Mouse (Mus musculus): Measurements from ENCODE around the gene Osbpl8. TPM values are rescaled to one million over a fixed set of nuclear protein-coding genes. Genes with fewer than 3 reads are reported as not detected.

The Osbpl8 gene
- polyA plus RNA-seq, 1 experiment, result 16.4 TPM

GRCm38 (mm10) chr10:111308850-111309501 lies 144.4 kb downstream of the Osbpl8 start:
- H3K27me3 ChIP-seq (ENCODE audit: control insufficient read depth, insufficient read depth, low read length, poor library complexity, severe bottlenecking), result no peaks in the 10 kb centered on the region
- TF ChIP-seq POLR2A (IDR thresholded peaks at IDR 0.05; ENCODE audit: insufficient read depth, low read length) (no peak), EP300 (IDR thresholded peaks at IDR 0.05; ENCODE audit: insufficient read depth, low read depth, low read length) (no peak), CTCF (IDR thresholded peaks at IDR 0.05; ENCODE audit: low read depth, low read length) (no peak)

GRCm38 (mm10) chr10:111313282-111313681 lies 148.7 kb downstream of the Osbpl8 start:
- Histone ChIP-seq H3K4me3 (ENCODE audit: low read depth, low read length) (no peak overlapping the region), H3K27ac (ENCODE audit: insufficient read depth, low read length) (no peak overlapping the region), H3K9me3 (replicated peaks; ENCODE audit: control insufficient read depth, insufficient read depth, low read length, poor library complexity, severe bottlenecking) (no peaks in the 10 kb centered on the region), H3K27me3 (ENCODE audit: control insufficient read depth, insufficient read depth, low read length, poor library complexity, severe bottlenecking) (no peaks in the 10 kb centered on the region), H3K9ac (ENCODE audit: low read depth, poor library complexity, severe bottlenecking) (no peak overlapping the region), H3K4me1 (ENCODE audit: control insufficient read depth, insufficient read depth, low read length) (no peaks in the 10 kb centered on the region), H3K36me3 (ENCODE audit: control insufficient read depth, insufficient read depth, low read length, poor library complexity, severe bottlenecking) (no peaks in the 10 kb centered on the region)
- no peak for TF ChIP-seq POLR2A (IDR thresholded peaks at IDR 0.05; ENCODE audit: insufficient read depth, low read length)
- TF ChIP-seq EP300 (IDR thresholded peaks at IDR 0.05; ENCODE audit: insufficient read depth, low read depth, low read length), result no peak
- TF ChIP-seq CTCF (IDR thresholded peaks at IDR 0.05; ENCODE audit: low read depth, low read length), result no peak

More at GRCm38 (mm10) chr10:111308850-111309501, 144.4 kb downstream of the Osbpl8 start:
- no peak overlapping the region for H3K4me3 ChIP-seq (ENCODE audit: low read depth, low read length)
- H3K9ac ChIP-seq (ENCODE audit: low read depth, poor library complexity, severe bottlenecking), result no peak overlapping the region
- no peaks in the 10 kb centered on the region for H3K4me1 ChIP-seq (ENCODE audit: control insufficient read depth, insufficient read depth, low read length)
- H3K9me3 ChIP-seq (replicated peaks; ENCODE audit: control insufficient read depth, insufficient read depth, low read length, poor library complexity, severe bottlenecking), result no peaks in the 10 kb centered on the region
- no peaks in the 10 kb centered on the region for H3K36me3 ChIP-seq (ENCODE audit: control insufficient read depth, insufficient read depth, low read length, poor library complexity, severe bottlenecking)
- H3K27ac ChIP-seq (ENCODE audit: insufficient read depth, low read length), result no peak overlapping the region

- H3K27me3 ChIP-seq (ENCODE audit: control insufficient read depth, insufficient read depth, low read length, poor library complexity, severe bottlenecking), result no peaks in the 10 kb centered on the region
- H3K27ac ChIP-seq (ENCODE audit: insufficient read depth, low read length), result no peak overlapping the region
- no peaks in the 10 kb centered on the region for H3K4me1 ChIP-seq (ENCODE audit: control insufficient read depth, insufficient read depth, low read length)
- TF ChIP-seq EP300 (IDR thresholded peaks at IDR 0.05; ENCODE audit: insufficient read depth, low read depth, low read length), result no peak
- TF ChIP-seq POLR2A (IDR thresholded peaks at IDR 0.05; ENCODE audit: insufficient read depth, low read length), result no peak
- no peak for TF ChIP-seq CTCF (IDR thresholded peaks at IDR 0.05; ENCODE audit: low read depth, low read length)
- no peaks in the 10 kb centered on the region for H3K36me3 ChIP-seq (ENCODE audit: control insufficient read depth, insufficient read depth, low read length, poor library complexity, severe bottlenecking)
- no peak overlapping the region for H3K4me3 ChIP-seq (ENCODE audit: low read depth, low read length)
- H3K9me3 ChIP-seq (replicated peaks; ENCODE audit: control insufficient read depth, insufficient read depth, low read length, poor library complexity, severe bottlenecking), result no peaks in the 10 kb centered on the region
- no peak overlapping the region for H3K9ac ChIP-seq (ENCODE audit: low read depth, poor library complexity, severe bottlenecking)
Observed at GRCm38 (mm10) chr10:111314636-111315395, 150.3 kb downstream of the Osbpl8 start.

DNA sequence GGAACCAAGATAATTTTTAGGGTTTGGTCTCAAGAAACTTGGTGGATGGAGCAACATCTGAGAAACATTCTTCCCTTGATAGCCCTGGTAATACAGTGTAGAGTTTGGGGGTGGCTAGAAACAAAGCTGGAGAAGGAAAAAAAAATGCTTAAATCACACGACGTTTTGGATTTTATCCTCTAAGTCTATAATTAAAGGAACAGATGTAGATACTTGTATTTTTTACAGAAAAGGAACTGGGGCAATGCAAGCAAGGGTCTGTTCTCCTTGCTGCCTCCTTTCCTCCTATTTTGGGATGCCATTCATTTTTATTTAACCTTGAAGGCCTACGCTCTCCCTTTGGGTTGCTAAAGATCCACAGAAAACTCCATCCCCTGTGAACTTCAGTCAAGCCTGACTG lies 151.4 kb downstream of the Osbpl8 start:
- Histone ChIP-seq H3K36me3 (ENCODE audit: control insufficient read depth, insufficient read depth, low read length, poor library complexity, severe bottlenecking) (no peaks in the 10 kb centered on the region), H3K27ac (ENCODE audit: insufficient read depth, low read length) (no peak overlapping the region), H3K4me3 (ENCODE audit: low read depth, low read length) (no peak overlapping the region), H3K4me1 (ENCODE audit: control insufficient read depth, insufficient read depth, low read length) (no peaks in the 10 kb centered on the region), H3K9me3 (replicated peaks; ENCODE audit: control insufficient read depth, insufficient read depth, low read length, poor library complexity, severe bottlenecking) (no peaks in the 10 kb centered on the region), H3K27me3 (ENCODE audit: control insufficient read depth, insufficient read depth, low read length, poor library complexity, severe bottlenecking) (no peaks in the 10 kb centered on the region), H3K9ac (ENCODE audit: low read depth, poor library complexity, severe bottlenecking) (no peak overlapping the region)
- TF ChIP-seq POLR2A (IDR thresholded peaks at IDR 0.05; ENCODE audit: insufficient read depth, low read length), result no peak
- no peak for TF ChIP-seq EP300 (IDR thresholded peaks at IDR 0.05; ENCODE audit: insufficient read depth, low read depth, low read length)
- TF ChIP-seq CTCF (IDR thresholded peaks at IDR 0.05; ENCODE audit: low read depth, low read length), result no peak

GRCm38 (mm10) chr10:111318021-111318420 lies 153.5 kb downstream of the Osbpl8 start:
- Histone ChIP-seq H3K27me3 (ENCODE audit: control insufficient read depth, insufficient read depth, low read length, poor library complexity, severe bottlenecking) (no peaks in the 10 kb centered on the region; the same call in 1 of the 2 replicates), H3K9me3 (replicated peaks; ENCODE audit: control insufficient read depth, insufficient read depth, low read length, poor library complexity, severe bottlenecking) (no peaks in the 10 kb centered on the region), H3K4me3 (ENCODE audit: low read depth, low read length) (no peak overlapping the region), H3K36me3 (ENCODE audit: control insufficient read depth, insufficient read depth, low read length, poor library complexity, severe bottlenecking) (no peaks in the 10 kb centered on the region), H3K4me1 (ENCODE audit: control insufficient read depth, insufficient read depth, low read length) (no peaks in the 10 kb centered on the region), H3K27ac (ENCODE audit: insufficient read depth, low read length) (no peak overlapping the region), H3K9ac (ENCODE audit: low read depth, poor library complexity, severe bottlenecking) (no peak overlapping the region)
- TF ChIP-seq POLR2A (IDR thresholded peaks at IDR 0.05; ENCODE audit: insufficient read depth, low read length), result no peak
- TF ChIP-seq CTCF (IDR thresholded peaks at IDR 0.05; ENCODE audit: low read depth, low read length), result no peak
